ENCODE assay signal across 15 mouse cellular contexts in the genomic region with DNA sequence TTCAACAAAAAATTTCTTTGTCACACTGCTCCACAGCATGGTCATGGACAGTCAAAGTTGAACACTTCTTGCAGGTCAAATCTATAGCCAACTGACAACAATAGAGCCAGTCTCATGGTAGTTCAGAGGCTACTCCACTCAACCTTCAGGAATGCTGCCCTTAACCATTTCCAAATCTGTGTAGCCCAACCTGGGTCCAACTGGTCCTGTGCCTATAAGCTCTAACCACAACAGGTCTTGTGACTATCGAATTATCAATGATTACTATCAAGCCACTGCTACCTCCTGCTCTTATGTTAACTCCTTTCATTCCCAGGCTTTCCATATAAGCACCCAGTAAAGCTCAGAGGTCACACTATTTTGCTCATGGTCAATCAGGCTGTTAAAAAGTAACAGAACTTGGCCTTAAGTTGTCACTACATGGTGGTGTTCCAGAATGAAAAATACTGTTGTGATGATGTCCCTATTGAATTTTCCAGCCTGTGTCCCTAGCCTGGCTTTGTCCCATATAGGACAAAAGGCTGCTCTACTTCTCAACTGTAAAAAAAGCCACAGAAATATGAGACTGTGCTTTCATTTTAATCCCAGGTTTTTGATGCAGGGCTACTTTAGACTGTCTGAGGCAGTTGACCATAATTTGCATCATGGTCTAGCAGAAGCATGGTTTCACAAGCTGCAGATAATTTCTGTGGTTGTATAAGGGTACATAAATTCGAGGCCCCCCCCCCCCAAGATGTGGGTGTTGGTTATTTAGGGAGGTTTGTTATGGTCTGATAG. TPM values are rescaled to one million over a fixed set of nuclear protein-coding genes. Genes with fewer than 3 reads are reported as not detected.
DNase-seq lines count a peak whose midpoint lies in the region; ATAC-seq and TF ChIP-seq lines count a peak whose summit lies in the region.
"Had no signal": no experiment of that assay in that cellular context is flagged by ENCODE, and none has a peak within 500 bp of the region (broad histone marks: within the 10 kb centered on the region; RNA-seq: fewer than 3 reads in every experiment).

No protein-coding gene starts in this region.

- no peaks in the 10 kb centered on the region for H3K9me3 ChIP-seq in intestine, embryonic 16.5 days (ENCODE audit: control insufficient read depth, low read length)
- H3K9me3 ChIP-seq in intestine, postnatal 0 days (ENCODE audit: control insufficient read depth): no peaks in the 10 kb centered on the region
- no peaks in the 10 kb centered on the region for H3K9me3 ChIP-seq in CH12.LX (replicated peaks; ENCODE audit: low read length)
- H3K9me3 ChIP-seq in liver, embryonic 15.5 days (replicated peaks): no peaks in the 10 kb centered on the region
- H3K9me3 ChIP-seq: heart, embryonic 15.5 days; hindbrain, embryonic 10.5 days; neural tube, embryonic 12.5 days had no signal

- no peak for TF ChIP-seq RAD21 in CH12.LX (IDR thresholded peaks at IDR 0.05; ENCODE audit: low read depth, low read length)

- TF ChIP-seq POLR2A in CH12.LX (IDR thresholded peaks at IDR 0.05; ENCODE audit: low read depth, low read length): no peak

- no peak overlapping the region for H3K9ac ChIP-seq in intestine, embryonic 16.5 days (ENCODE audit: low read depth, low read length)
- no peak overlapping the region for H3K9ac ChIP-seq in intestine, postnatal 0 days (ENCODE audit: low read depth, low read length)
- H3K9ac ChIP-seq in CH12.LX (ENCODE audit: insufficient read depth, low read depth): no peak overlapping the region
- H3K9ac ChIP-seq in liver, embryonic 15.5 days: no peak overlapping the region
- H3K9ac ChIP-seq: heart, embryonic 15.5 days; neural tube, embryonic 12.5 days had no signal

- H3K79me2 ChIP-seq in CH12.LX (replicated peaks; ENCODE audit: control insufficient read depth, extremely low read depth, insufficient read depth, poor library complexity, severe bottlenecking): peaks cover 93% of the 10 kb centered on the region

- DNase-seq in CH12.LX (ENCODE audit: extremely low read depth): no peak
- peak; percentile 65 for DNase-seq in fibroblast of lung, adult 2 months (ENCODE audit: low read depth)
- no peak for DNase-seq in frontal cortex, adult 2 months (ENCODE audit: extremely low spot score in 1 of 2, low spot score in 1 of 2)
- no peak for DNase-seq in urinary bladder, postnatal 36 days (ENCODE audit: low spot score in 2 of 2)
- DNase-seq in layer of hippocampus, adult 11-12 months (ENCODE audit: low spot score): no peak
- DNase-seq: cerebellum, postnatal 14 days; layer of hippocampus, adult 9-11 months; lung, adult 2 months; right cerebral cortex, postnatal 25 days had no signal

- no peak overlapping the region for H3K4me2 ChIP-seq in intestine, embryonic 16.5 days (ENCODE audit: low read depth, low read length)
- H3K4me2 ChIP-seq in intestine, postnatal 0 days (replicated peaks; ENCODE audit: low read depth): no peak overlapping the region
- H3K4me2 ChIP-seq in CH12.LX (ENCODE audit: insufficient read depth, low read depth, poor library complexity, severe bottlenecking): peak overlapping the region; percentile 33
- H3K4me2 ChIP-seq in liver, embryonic 15.5 days: 0 out of 2 replicates have a peak overlapping the region, but pooled peaks have one; percentile 29
- H3K4me2 ChIP-seq: heart, embryonic 15.5 days; neural tube, embryonic 12.5 days had no signal

- TF ChIP-seq EP300 in CH12.LX (IDR thresholded peaks at IDR 0.05; ENCODE audit: low read length): no peak

- H3K4me1 ChIP-seq in intestine, embryonic 16.5 days (ENCODE audit: control insufficient read depth, insufficient read depth, low read length): peaks cover 38% of the 10 kb centered on the region
- 0 out of 2 replicates have a peak, but pooled peaks cover 5% of the 10 kb centered on the region for H3K4me1 ChIP-seq in intestine, postnatal 0 days (replicated peaks; ENCODE audit: control insufficient read depth, insufficient read depth, low read length)
- peaks cover 2 to 53% of the 10 kb centered on the region in 2 experiments for H3K4me1 ChIP-seq in CH12.LX (ENCODE audit: control insufficient read depth in 1 of 2, insufficient read depth in 2 of 2)
- H3K4me1 ChIP-seq in liver, embryonic 15.5 days (replicated peaks): peaks cover 58% of the 10 kb centered on the region

- 0 out of 2 replicates have a peak, but pooled peaks have one; percentile 7 for ATAC-seq in intestine, embryonic 16.5 days
- ATAC-seq in intestine, postnatal 0 days: no peak
- ATAC-seq in liver, embryonic 15.5 days (ENCODE audit: insufficient read depth): peak; percentile 45

- dilution Hi-C loops in CH12.LX (cut with MboI; ENCODE audit: extremely low pct_ligation_motif_present, extremely low pct_unique_long_range_greater_than_20kb, low sequenced_read_pairs): no loop called here

- H3K27ac ChIP-seq in intestine, embryonic 16.5 days (ENCODE audit: low read length): 0 out of 2 replicates have a peak overlapping the region, but pooled peaks have one; percentile 17
- H3K27ac ChIP-seq in intestine, postnatal 0 days (ENCODE audit: low read depth, low read length): no peak overlapping the region
- H3K27ac ChIP-seq in CH12.LX (ENCODE audit: insufficient read depth, low read depth): no peak overlapping the region
- H3K27ac ChIP-seq in liver, embryonic 15.5 days (replicated peaks): peak overlapping the region; percentile 20; the same call in 1 of the 2 replicates
- H3K27ac ChIP-seq: heart, embryonic 15.5 days; hindbrain, embryonic 10.5 days; neural tube, embryonic 12.5 days had no signal

- no peak for TF ChIP-seq CTCF in intestine, postnatal 0 days (IDR thresholded peaks at IDR 0.05; ENCODE audit: low read depth)
- TF ChIP-seq CTCF in CH12.LX (conservative IDR thresholded peaks at IDR 0.05 in 1 of 2, IDR thresholded peaks at IDR 0.05 in 1 of 2; ENCODE audit: low read depth in 2 of 2, low read length in 2 of 2): no peak

- 72% methylated on average over 2 of the region's 2 CpGs for WGBS in intestine, embryonic 16.5 days
- WGBS in intestine, postnatal 0 days: 62% methylated on average over 2 of the region's 2 CpGs
- WGBS in liver, embryonic 15.5 days (ENCODE audit: insufficient replicate concordance): 17% methylated on average over 2 of the region's 2 CpGs

- in situ Hi-C loops in CH12.LX (cut with MboI; ENCODE audit: low pct_ligation_motif_present, low pct_unique_long_range_greater_than_20kb, low sequenced_read_pairs): loop anchor here (10.0 kb wide), 1 partner anchor 64 kb away; the partner anchor contains the start of genes Ctxn1 and Snapc2

- no peaks in the 10 kb centered on the region; the same call in 1 of the 2 replicates for H3K36me3 ChIP-seq in intestine, embryonic 16.5 days (ENCODE audit: control insufficient read depth, insufficient read depth, low read length)
- H3K36me3 ChIP-seq in intestine, postnatal 0 days (ENCODE audit: control insufficient read depth, insufficient read depth): peaks cover 3% of the 10 kb centered on the region; the same call in 1 of the 2 replicates
- peaks cover 23 to 64% of the 10 kb centered on the region in 2 experiments for H3K36me3 ChIP-seq in CH12.LX (replicated peaks in 1 of 2; ENCODE audit: control insufficient read depth in 1 of 2, insufficient read depth in 1 of 2, low read length in 1 of 2)
- peaks cover 28% of the 10 kb centered on the region for H3K36me3 ChIP-seq in liver, embryonic 15.5 days (replicated peaks)

- H3K4me3 ChIP-seq in intestine, embryonic 16.5 days (ENCODE audit: low read length): no peak overlapping the region
- H3K4me3 ChIP-seq in intestine, postnatal 0 days (ENCODE audit: low read depth, low read length): no peak overlapping the region
- no peak overlapping the region for H3K4me3 ChIP-seq in CH12.LX (replicated peaks in 1 of 3; ENCODE audit: low read depth in 2 of 3, low read length in 2 of 3, poor library complexity in 1 of 3)
- no peak overlapping the region for H3K4me3 ChIP-seq in liver, embryonic 15.5 days (replicated peaks)
- H3K4me3 ChIP-seq: heart, embryonic 15.5 days; hindbrain, embryonic 10.5 days; neural tube, embryonic 12.5 days had no signal

- H3K27me3 ChIP-seq in intestine, embryonic 16.5 days (replicated peaks; ENCODE audit: control insufficient read depth, insufficient read depth, low read length): no peaks in the 10 kb centered on the region
- no peaks in the 10 kb centered on the region for H3K27me3 ChIP-seq in intestine, postnatal 0 days (replicated peaks; ENCODE audit: control insufficient read depth, insufficient read depth, low read length)
- no peaks in the 10 kb centered on the region for H3K27me3 ChIP-seq in CH12.LX (replicated peaks)
- no peaks in the 10 kb centered on the region for H3K27me3 ChIP-seq in liver, embryonic 15.5 days
- H3K27me3 ChIP-seq: heart, embryonic 15.5 days; neural tube, embryonic 12.5 days had no signal

RNA-seq across cellular contexts. Expression of gene Ccl25, which starts 6.0 kb away (rescaled TPM):
- 142 and 168 TPM in 2 replicates for polyA plus RNA-seq in intestine, embryonic 16.5 days (2015; fragmentation: Nextera tagmentation; extraction: Ambion mirVana)
- 190 and 217 TPM in 2 replicates for polyA plus RNA-seq in intestine, postnatal 0 days (2015; fragmentation: Nextera tagmentation; extraction: Ambion mirVana)
- total RNA-seq in CH12.LX (2012; rRNA removed): 4.6 and 4.9 TPM in 2 replicates
- 5.4 and 5.7 TPM in 2 replicates for total RNA-seq in CH12.LX (2014; rRNA removed)
- 5.6 and 6.0 TPM in 2 replicates for polyA plus RNA-seq in CH12.LX (2012; ENCODE audit: insufficient read length, low read depth)
- 4.6 and 5.4 TPM in 2 replicates for polyA plus RNA-seq in liver, embryonic 15.5 days (2015; fragmentation: Nextera tagmentation; extraction: Ambion mirVana)
- polyA plus RNA-seq in frontal cortex, adult 2 months (2012; rRNA removed): 22.4 and 23.6 TPM in 2 replicates

RNA-seq across cellular contexts. Expression of gene Elavl1, which starts 6.2 kb away (rescaled TPM):
- polyA plus RNA-seq in intestine, embryonic 16.5 days (2015; fragmentation: Nextera tagmentation; extraction: Ambion mirVana): 162 and 177 TPM in 2 replicates
- 64.8 and 73.4 TPM in 2 replicates for polyA plus RNA-seq in intestine, postnatal 0 days (2015; fragmentation: Nextera tagmentation; extraction: Ambion mirVana)
- total RNA-seq in CH12.LX (2012; rRNA removed): 55.8 and 76.9 TPM in 2 replicates
- 110 and 112 TPM in 2 replicates for total RNA-seq in CH12.LX (2014; rRNA removed)
- 67.1 and 76.4 TPM in 2 replicates for polyA plus RNA-seq in CH12.LX (2012; ENCODE audit: insufficient read length, low read depth)
- polyA plus RNA-seq in liver, embryonic 15.5 days (2015; fragmentation: Nextera tagmentation; extraction: Ambion mirVana): 93.0 and 102 TPM in 2 replicates
- 39.9 and 40.2 TPM in 2 replicates for polyA plus RNA-seq in frontal cortex, adult 2 months (2012; rRNA removed)

RNA-seq across cellular contexts. Expression of gene Timm44, which starts 43.3 kb away (rescaled TPM):
- polyA plus RNA-seq in intestine, embryonic 16.5 days (2015; fragmentation: Nextera tagmentation; extraction: Ambion mirVana): 73.5 and 74.6 TPM in 2 replicates
- 33.7 and 35.5 TPM in 2 replicates for polyA plus RNA-seq in intestine, postnatal 0 days (2015; fragmentation: Nextera tagmentation; extraction: Ambion mirVana)
- total RNA-seq in CH12.LX (2012; rRNA removed): 130 and 147 TPM in 2 replicates
- total RNA-seq in CH12.LX (2014; rRNA removed): 109 and 123 TPM in 2 replicates
- polyA plus RNA-seq in CH12.LX (2012; ENCODE audit: insufficient read length, low read depth): 143 and 177 TPM in 2 replicates
- polyA plus RNA-seq in liver, embryonic 15.5 days (2015; fragmentation: Nextera tagmentation; extraction: Ambion mirVana): 27.8 and 31.4 TPM in 2 replicates
- polyA plus RNA-seq in frontal cortex, adult 2 months (2012; rRNA removed): 111 and 131 TPM in 2 replicates

RNA-seq across cellular contexts. Expression of gene Ctxn1, which starts 59.9 kb away (rescaled TPM):
- 52.8 and 55.0 TPM in 2 replicates for polyA plus RNA-seq in intestine, embryonic 16.5 days (2015; fragmentation: Nextera tagmentation; extraction: Ambion mirVana)
- 27.4 and 29.4 TPM in 2 replicates for polyA plus RNA-seq in intestine, postnatal 0 days (2015; fragmentation: Nextera tagmentation; extraction: Ambion mirVana)
- total RNA-seq in CH12.LX (2012; rRNA removed) (0.68 and 0.80 TPM in 2 replicates), CH12.LX (2014; rRNA removed) (0.73 and 1.3 TPM in 2 replicates)
- 3.0 and 3.2 TPM in 2 replicates for polyA plus RNA-seq in CH12.LX (2012; ENCODE audit: insufficient read length, low read depth)
- 1.9 and 2.4 TPM in 2 replicates for polyA plus RNA-seq in liver, embryonic 15.5 days (2015; fragmentation: Nextera tagmentation; extraction: Ambion mirVana)
- 883 and 1,085 TPM in 2 replicates for polyA plus RNA-seq in frontal cortex, adult 2 months (2012; rRNA removed)

Comparison
In these comparisons a context has a peak if more than half of its experiments do, and no peak if none do; other contexts are left out.
1. H3K27ac ChIP-seq: peak in intestine, embryonic 16.5 days (single experiment) and liver, embryonic 15.5 days (single experiment); none in intestine, postnatal 0 days (single experiment) and CH12.LX (single experiment).
2. H3K4me2 ChIP-seq: peak in CH12.LX (single experiment) and liver, embryonic 15.5 days (single experiment); none in intestine, embryonic 16.5 days (single experiment) and intestine, postnatal 0 days (single experiment).